Mouse (Mus musculus) embryonic fibroblast, embryonic 13.5 days (primary cell): ENCODE measurements at regions not wholly inside any gene's neighbourhood (a gene's known extent, or its start where the extent isn't known, plus 50 kb on each side); places are given as distances from the start of the nearest gene placed in this dataset.

Experiments used
- H3K27ac ChIP-seq: 2 replicates; pipeline ENCODE4 v1.5.1; 2012; ENCODE audit warnings: low read length, control low read depth, inconsistent platforms; ENCODE audit not compliant: insufficient read depth
- H3K4me1 ChIP-seq: 2 replicates; pipeline ENCODE4 v1.6.1; 2011; ENCODE audit warnings: low read length; ENCODE audit not compliant: control insufficient read depth, insufficient read depth
- H3K4me3 ChIP-seq: 2 replicates; pipeline ENCODE4 v1.5.1; 2011; ENCODE audit warnings: mild to moderate bottlenecking, control low read depth, low read length; ENCODE audit not compliant: insufficient read depth
- CTCF ChIP-seq: IDR thresholded peaks from 2 replicates; pipeline ENCODE4 v1.5.1; 2011; ENCODE audit warnings: mild to moderate bottlenecking, control low read depth, low read length, moderate library complexity, borderline replicate concordance; ENCODE audit not compliant: insufficient read depth
- POLR2A ChIP-seq: IDR thresholded peaks from 2 replicates; pipeline ENCODE4 v1.6.1; 2011; ENCODE audit warnings: low read depth, mild to moderate bottlenecking, control low read depth, low read length, moderate library complexity

DNA sequence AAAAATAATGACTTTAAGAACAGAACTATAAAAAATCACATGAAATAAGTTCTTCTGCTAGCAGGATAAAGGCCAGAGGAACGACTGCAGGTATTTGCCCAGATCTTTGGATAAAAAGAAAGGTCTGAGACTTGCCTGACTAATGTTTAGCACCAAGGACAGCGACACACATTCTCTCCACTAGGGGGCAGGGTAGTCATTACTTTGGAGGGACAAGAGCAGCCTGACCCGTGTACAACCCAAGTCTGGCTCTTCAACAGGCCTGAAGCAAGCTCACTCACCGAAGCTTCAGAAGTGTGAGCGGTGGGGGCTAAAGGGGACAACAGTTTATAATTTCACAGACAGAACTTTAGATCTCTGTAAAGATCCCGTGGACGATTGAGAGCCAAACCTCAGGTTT is 98.4 kb upstream of the Gm10234 start:
- H3K4me3 ChIP-seq, result no peak overlapping the region
- H3K27ac ChIP-seq, result no peak overlapping the region
- H3K4me1 ChIP-seq, result no peaks in the 10 kb centered on the region
- TF ChIP-seq CTCF (peak; percentile 79), POLR2A (no peak)

DNA sequence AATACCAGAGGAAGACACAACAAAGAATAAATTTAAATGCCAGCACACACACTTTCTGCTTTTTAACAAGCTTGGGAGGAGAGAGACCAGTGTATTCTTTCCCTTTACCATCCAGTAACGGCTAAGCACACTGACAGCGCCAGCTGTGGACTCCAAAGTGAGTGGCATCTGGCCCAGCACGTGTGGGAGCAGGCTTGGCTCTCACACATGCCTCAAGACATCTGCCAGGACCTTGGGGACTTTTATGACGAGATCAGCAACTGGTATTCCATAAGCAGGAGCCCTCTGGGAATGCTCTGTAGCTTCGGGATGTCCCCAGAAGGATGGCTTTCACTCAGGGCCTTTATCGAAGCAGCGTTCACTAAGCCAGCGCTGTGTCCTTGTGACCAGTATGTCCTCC is 92.0 kb upstream of the Gm10234 start:
- H3K4me1 ChIP-seq, result no peaks in the 10 kb centered on the region
- no peak for TF ChIP-seq POLR2A
- TF ChIP-seq CTCF, result no peak
- H3K4me3 ChIP-seq, result no peak overlapping the region

DNA sequence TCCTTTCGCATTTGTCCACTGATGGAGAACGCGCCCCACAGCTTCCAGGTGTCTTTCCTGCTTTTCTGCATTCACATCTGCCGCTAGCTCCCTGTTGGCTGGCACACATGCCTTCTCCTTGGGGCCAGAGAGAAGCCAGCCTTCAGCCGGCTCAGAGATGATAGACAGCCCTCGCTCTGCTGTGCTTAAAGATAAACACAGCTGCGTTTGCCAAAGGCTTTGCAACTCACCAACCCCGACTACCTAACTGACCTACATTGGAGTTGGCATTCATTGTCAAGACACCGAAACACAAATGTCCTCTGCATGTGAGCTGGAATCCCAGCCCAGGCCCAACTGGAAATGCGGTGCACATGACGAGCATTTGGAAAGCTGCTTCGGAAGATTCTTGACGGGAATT is 87.2 kb upstream of the Gm10234 start:
- H3K4me3 ChIP-seq, result no peak overlapping the region
- H3K27ac ChIP-seq, result no peak overlapping the region
- no peaks in the 10 kb centered on the region for H3K4me1 ChIP-seq
- TF ChIP-seq POLR2A (no peak), CTCF (no peak)

More for the DNA sequence above, 92.0 kb upstream of the Gm10234 start:
- H3K27ac ChIP-seq, result no peak overlapping the region

DNA sequence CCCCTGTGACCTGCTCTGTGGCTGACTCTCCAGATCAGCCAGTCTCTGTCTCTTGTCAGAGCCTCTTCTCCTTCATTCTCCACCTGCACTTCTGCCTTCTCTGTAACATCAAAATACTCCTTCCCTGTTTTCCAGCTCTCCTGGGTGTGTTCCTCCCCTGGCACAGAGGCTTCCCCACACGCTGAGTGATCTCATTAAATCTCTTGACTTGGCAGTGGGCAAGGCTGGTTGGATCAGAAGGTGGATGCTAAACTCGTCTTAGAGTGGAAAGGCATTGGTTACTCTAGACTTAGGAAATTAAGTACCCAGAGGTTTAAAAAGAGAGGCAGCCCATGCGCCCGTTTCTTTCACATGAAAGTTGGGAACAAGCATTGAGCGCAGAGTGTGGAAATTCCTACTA is 78.3 kb upstream of the Gm10234 start:
- no peaks in the 10 kb centered on the region for H3K4me1 ChIP-seq
- no peak overlapping the region for H3K4me3 ChIP-seq
- no peak for TF ChIP-seq CTCF
- no peak for TF ChIP-seq POLR2A
- H3K27ac ChIP-seq, result no peak overlapping the region

DNA sequence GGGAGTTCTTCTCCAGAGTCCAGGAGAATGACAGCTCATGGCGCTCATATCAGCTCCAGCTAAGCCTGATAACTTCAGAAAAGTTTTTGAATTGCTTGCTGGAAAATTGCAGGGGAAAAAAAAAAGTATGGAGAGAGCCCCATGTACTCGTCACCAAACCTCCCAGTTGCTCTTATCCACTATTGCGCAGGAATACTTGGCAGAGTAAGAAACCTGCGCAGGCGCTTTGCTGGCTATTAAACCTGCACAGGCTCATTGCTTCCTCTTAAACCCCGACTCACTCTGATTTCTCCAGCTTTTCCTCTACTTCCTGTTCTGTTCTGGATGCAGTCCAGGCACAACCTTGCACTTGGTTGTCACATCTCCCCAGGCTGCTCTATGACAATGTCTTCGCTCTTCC is 77.0 kb upstream of the Gm10234 start:
- no peak for TF ChIP-seq POLR2A
- no peak for TF ChIP-seq CTCF
- H3K27ac ChIP-seq, result no peak overlapping the region
- H3K4me3 ChIP-seq, result no peak overlapping the region
- H3K4me1 ChIP-seq, result no peaks in the 10 kb centered on the region

GRCm38 (mm10) chr6:95256303-95256702 is 65.6 kb upstream of the Gm10234 start:
- no peaks in the 10 kb centered on the region for H3K4me1 ChIP-seq
- TF ChIP-seq POLR2A (no peak), CTCF (no peak)
- no peak overlapping the region for H3K4me3 ChIP-seq
- H3K27ac ChIP-seq, result no peak overlapping the region

DNA sequence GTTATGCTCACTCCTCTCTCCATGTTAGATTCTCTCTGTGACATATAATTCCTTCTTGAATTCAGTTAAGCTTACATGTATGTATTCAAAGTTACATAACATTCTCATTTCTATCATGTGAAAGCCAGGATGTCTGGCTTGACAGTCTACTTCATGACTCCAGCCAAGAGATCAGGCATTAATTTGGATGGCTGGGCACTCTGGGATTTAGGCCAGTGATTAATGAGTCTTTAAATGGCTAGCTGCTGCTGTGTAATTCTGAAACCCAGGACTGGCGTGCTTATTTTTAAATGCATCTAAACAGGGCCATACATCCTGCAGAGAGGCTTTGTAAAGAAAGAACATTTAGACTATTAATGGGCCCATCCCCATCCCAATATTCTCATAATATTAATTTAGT is 60.9 kb upstream of the Gm10234 start:
- Histone ChIP-seq H3K27ac (no peak overlapping the region), H3K4me1 (no peaks in the 10 kb centered on the region), H3K4me3 (no peak overlapping the region)
- no peak for TF ChIP-seq POLR2A
- TF ChIP-seq CTCF, result no peak

DNA sequence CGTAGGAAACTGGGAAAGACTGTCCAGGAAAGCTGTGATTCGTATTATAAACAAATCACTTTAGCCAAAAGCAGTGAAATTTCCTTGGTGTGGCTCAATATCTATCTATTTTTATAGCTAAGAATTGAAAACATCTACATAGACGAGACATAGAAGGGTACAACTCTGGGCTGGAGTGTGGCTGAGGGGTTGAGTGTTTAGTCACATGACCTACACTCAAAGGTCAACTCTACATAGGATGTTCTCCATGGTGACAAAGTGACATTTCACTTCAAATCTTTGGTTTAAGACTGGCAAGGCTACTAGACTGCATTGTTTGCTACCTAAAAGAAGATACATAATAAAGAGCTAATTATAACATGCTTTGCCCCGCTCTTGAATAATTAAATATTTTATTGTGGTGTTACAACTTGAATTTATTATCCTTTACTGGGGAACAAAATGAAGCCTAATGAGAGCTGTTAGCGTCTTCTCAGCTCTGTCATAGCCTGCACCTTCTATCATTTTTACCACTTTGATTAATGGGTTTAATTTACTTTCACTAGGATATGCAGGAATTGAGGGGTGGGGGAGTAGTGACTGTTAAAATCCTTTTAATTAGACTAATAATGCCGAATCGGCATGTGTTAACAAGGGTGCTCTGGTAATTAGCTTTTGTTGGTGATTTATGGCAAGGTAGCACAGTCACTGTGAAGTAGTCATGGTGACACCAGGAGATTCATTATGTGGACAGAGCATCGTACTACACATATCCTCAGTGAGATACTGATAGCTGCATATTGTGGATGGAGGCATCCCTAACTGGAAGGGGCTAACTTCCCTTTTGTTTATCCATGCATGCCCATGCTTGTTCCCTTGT is 57.7 kb upstream of the Gm10234 start:
- Histone ChIP-seq H3K4me3 (no peak overlapping the region), H3K4me1 (no peaks in the 10 kb centered on the region), H3K27ac (no peak overlapping the region)
- TF ChIP-seq CTCF, result no peak

DNA sequence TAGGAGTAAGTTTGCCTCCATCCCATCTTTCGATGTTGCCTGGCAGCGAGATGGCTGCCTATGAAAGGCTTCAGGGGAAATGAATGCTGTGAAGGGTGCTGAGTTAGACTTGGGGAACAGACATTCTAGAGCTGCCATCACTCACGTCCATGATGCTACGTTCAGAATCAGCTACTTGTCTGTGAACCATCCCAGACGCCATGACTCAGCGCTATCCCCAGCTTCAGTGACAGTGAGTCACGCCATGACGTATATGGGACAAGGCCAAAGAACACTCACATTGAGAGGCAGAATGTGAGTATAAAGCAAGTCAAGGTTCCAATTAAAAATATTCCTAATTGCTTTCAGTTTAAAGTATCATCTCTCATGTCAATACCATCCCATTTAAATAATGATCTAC is 52.4 kb upstream of the Gm10234 start:
- Histone ChIP-seq H3K27ac (no peak overlapping the region), H3K4me3 (no peak overlapping the region), H3K4me1 (no peaks in the 10 kb centered on the region; the same call in 1 of the 2 replicates)
- TF ChIP-seq POLR2A (no peak), CTCF (no peak)
